In genomic region chr3:55250631-55251030, GRCm38 (mm10) we compare ENCODE assay signal across 29 mouse cellular contexts. TPM values are rescaled to one million over a fixed set of nuclear protein-coding genes. Genes with fewer than 3 reads are reported as not detected.
DNase-seq lines count a peak whose midpoint lies in the region; ATAC-seq and TF ChIP-seq lines count a peak whose summit lies in the region.
"Had no signal": no experiment of that assay in that cellular context is flagged by ENCODE, and none has a peak within 500 bp of the region (broad histone marks: within the 10 kb centered on the region; RNA-seq: fewer than 3 reads in every experiment).

No protein-coding gene starts in this region.

- H3K27ac ChIP-seq in embryonic facial prominence, embryonic 14.5 days (replicated peaks; ENCODE audit: low read depth, low read length) = no peak overlapping the region; the same call in 1 of the 2 replicates
- no peak overlapping the region for H3K27ac ChIP-seq in embryonic facial prominence, embryonic 10.5 days (replicated peaks)
- H3K27ac ChIP-seq in left cerebral cortex, adult 2 months = peak overlapping the region; percentile 19; the same call in 1 of the 2 replicates
- H3K27ac ChIP-seq in neural tube, embryonic 15.5 days (replicated peaks) = 0 out of 2 replicates have a peak overlapping the region, but pooled peaks have one; percentile 28
- H3K27ac ChIP-seq: embryonic facial prominence, embryonic 12.5 days; embryonic facial prominence, embryonic 15.5 days; forebrain, embryonic 10.5 days; forebrain, embryonic 12.5 days had no signal

- no peak overlapping the region for H3K4me3 ChIP-seq in embryonic facial prominence, embryonic 14.5 days (ENCODE audit: low read depth, low read length)
- no peak overlapping the region for H3K4me3 ChIP-seq in embryonic facial prominence, embryonic 10.5 days
- H3K4me3 ChIP-seq in left cerebral cortex, adult 2 months = peak overlapping the region; percentile 25
- no peak overlapping the region for H3K4me3 ChIP-seq in neural tube, embryonic 15.5 days (replicated peaks)
- no peak overlapping the region for H3K4me3 ChIP-seq in myocyte
- H3K4me3 ChIP-seq: embryonic facial prominence, embryonic 12.5 days; embryonic facial prominence, embryonic 15.5 days; erythroblast, embryonic 14.5 days; forebrain, embryonic 10.5 days; forebrain, embryonic 12.5 days had no signal

- H3K9ac ChIP-seq in embryonic facial prominence, embryonic 14.5 days (ENCODE audit: low read depth, low read length) = no peak overlapping the region
- no peak overlapping the region for H3K9ac ChIP-seq in neural tube, embryonic 15.5 days (replicated peaks)
- H3K9ac ChIP-seq: embryonic facial prominence, embryonic 12.5 days; embryonic facial prominence, embryonic 15.5 days; forebrain, embryonic 12.5 days had no signal

- no peak overlapping the region for H3K4me2 ChIP-seq in embryonic facial prominence, embryonic 14.5 days (ENCODE audit: low read depth, low read length)
- H3K4me2 ChIP-seq in neural tube, embryonic 15.5 days = no peak overlapping the region
- H3K4me2 ChIP-seq in myocyte (ENCODE audit: low read depth) = peak overlapping the region; percentile 57
- H3K4me2 ChIP-seq: embryonic facial prominence, embryonic 12.5 days; embryonic facial prominence, embryonic 15.5 days; forebrain, embryonic 12.5 days had no signal

- H3K27me3 ChIP-seq in embryonic facial prominence, embryonic 14.5 days (replicated peaks; ENCODE audit: control insufficient read depth, insufficient read depth, low read length) = no peaks in the 10 kb centered on the region
- no peaks in the 10 kb centered on the region for H3K27me3 ChIP-seq in embryonic facial prominence, embryonic 10.5 days (replicated peaks; ENCODE audit: low read depth, poor library complexity, severe bottlenecking)
- H3K27me3 ChIP-seq in neural tube, embryonic 15.5 days (replicated peaks) = no peaks in the 10 kb centered on the region
- no peaks in the 10 kb centered on the region for H3K27me3 ChIP-seq in myocyte (ENCODE audit: control insufficient read depth, insufficient read depth, insufficient read length)
- H3K27me3 ChIP-seq: CH12.LX; embryonic facial prominence, embryonic 12.5 days; embryonic facial prominence, embryonic 15.5 days; forebrain, embryonic 12.5 days had no signal

- no peak overlapping the region for H3ac ChIP-seq in myocyte (ENCODE audit: control insufficient read depth, insufficient read length)

- H3K36me3 ChIP-seq in embryonic facial prominence, embryonic 14.5 days (ENCODE audit: control insufficient read depth, insufficient read depth, low read length) = peaks cover 15% of the 10 kb centered on the region
- peaks cover 12% of the 10 kb centered on the region for H3K36me3 ChIP-seq in embryonic facial prominence, embryonic 10.5 days (replicated peaks)
- peaks cover 30% of the 10 kb centered on the region for H3K36me3 ChIP-seq in neural tube, embryonic 15.5 days
- peaks cover 15% of the 10 kb centered on the region for H3K36me3 ChIP-seq in myocyte (ENCODE audit: control insufficient read depth, insufficient read depth)
- H3K36me3 ChIP-seq: embryonic facial prominence, embryonic 15.5 days had no signal

- ATAC-seq in embryonic facial prominence, embryonic 14.5 days (ENCODE audit: low read depth) = peak; percentile 53; the same call in 1 of the 2 replicates
- ATAC-seq in neural tube, embryonic 15.5 days (ENCODE audit: low FRiP score) = no peak
- ATAC-seq: CD4-positive, CD25-positive, alpha-beta regulatory T cell, adult 4 months; forebrain, embryonic 14.5 days; forebrain, embryonic 16.5 days had no signal

- TF ChIP-seq CTCF in left cerebral cortex, adult 2 months (IDR thresholded peaks at IDR 0.05) = no peak

- H3K9me3 ChIP-seq in embryonic facial prominence, embryonic 14.5 days (ENCODE audit: control insufficient read depth, low read length) = no peaks in the 10 kb centered on the region
- no peaks in the 10 kb centered on the region for H3K9me3 ChIP-seq in embryonic facial prominence, embryonic 10.5 days
- no peaks in the 10 kb centered on the region for H3K9me3 ChIP-seq in neural tube, embryonic 15.5 days (replicated peaks)
- H3K9me3 ChIP-seq: embryonic facial prominence, embryonic 12.5 days; embryonic facial prominence, embryonic 15.5 days; forebrain, embryonic 10.5 days; forebrain, embryonic 12.5 days had no signal

- intact Hi-C loops in left cerebral cortex, adult 2 months (cut with DNase I) = no loop called here

- DNase-seq in embryonic facial prominence, embryonic 14.5 days (ENCODE audit: low spot score) = peak; percentile 40
- DNase-seq in embryonic facial prominence, embryonic 10.5 days (ENCODE audit: low spot score) = no peak
- no peak for DNase-seq in left cerebral cortex, adult 2 months (ENCODE audit: extremely low spot score in 1 of 2, low spot score in 2 of 2)
- no peak for DNase-seq in left cerebral cortex, adult 8-10 months (ENCODE audit: low spot score in 2 of 2)
- no peak for DNase-seq in neural tube, embryonic 10.5 days (ENCODE audit: extremely low spot score, low spot score)
- DNase-seq in cerebellum, postnatal 4 days (ENCODE audit: low spot score in 2 of 2) = no peak
- DNase-seq: adrenal gland, adult 2 months; adrenal gland, postnatal 10 days; adrenal gland, postnatal 25 days; B cell, adult 2 months; cerebellum, adult 11 months; cerebellum, adult 18-20 months; cerebellum, adult 8-10 months; cerebellum, adult 9-11 months; cerebellum, postnatal 14 days; cerebellum, postnatal 36 days; embryo, embryonic 11 days had no signal

- H3K79me2 ChIP-seq in myocyte (ENCODE audit: control insufficient read depth, insufficient read depth) = peaks cover 38% of the 10 kb centered on the region

- TF ChIP-seq POLR2A in myocyte (IDR thresholded peaks at IDR 0.05; ENCODE audit: insufficient read length, low read depth) = peak; percentile 29

- 88% methylated on average over 2 of the region's 2 CpGs for WGBS in embryonic facial prominence, embryonic 14.5 days
- WGBS in embryonic facial prominence, embryonic 10.5 days = 84% methylated on average over 2 of the region's 2 CpGs
- 91% methylated on average over 2 of the region's 2 CpGs for WGBS in neural tube, embryonic 15.5 days

- no peaks in the 10 kb centered on the region for H3K4me1 ChIP-seq in embryonic facial prominence, embryonic 14.5 days (ENCODE audit: control insufficient read depth, insufficient read depth, low read length)
- no peaks in the 10 kb centered on the region for H3K4me1 ChIP-seq in embryonic facial prominence, embryonic 10.5 days
- H3K4me1 ChIP-seq in neural tube, embryonic 15.5 days = peaks cover 53% of the 10 kb centered on the region
- H3K4me1 ChIP-seq: embryonic facial prominence, embryonic 12.5 days; embryonic facial prominence, embryonic 15.5 days; forebrain, embryonic 10.5 days had no signal

TF ChIP-seq in myocyte, 11 proteins besides CTCF, POLR2A, EP300 and RAD21:
- peak; percentile 33 for TF ChIP-seq POLR2AphosphoS2 (IDR thresholded peaks at IDR 0.05; ENCODE audit: insufficient read length, low read depth)
- no peak for TF ChIP-seq REST (IDR thresholded peaks at IDR 0.05; ENCODE audit: insufficient read depth, insufficient read length)
- TF ChIP-seq USF1 (IDR thresholded peaks at IDR 0.05; ENCODE audit: low read depth) = no peak
- TF ChIP-seq MYOD1 (IDR thresholded peaks at IDR 0.05; ENCODE audit: control insufficient read depth in 1 of 3, insufficient read length in 2 of 3, low read depth in 2 of 3) = peak; percentile 59 to 84 (median 67)
- no peak for TF ChIP-seq SRF (IDR thresholded peaks at IDR 0.05; ENCODE audit: control insufficient read depth, insufficient read length, low read depth)
- TF ChIP-seq MYOG (IDR thresholded peaks at IDR 0.05; ENCODE audit: control insufficient read depth in 1 of 3, insufficient read depth in 1 of 3, insufficient read length in 2 of 3, low read depth in 2 of 3) = peak in 2 of 3 experiments; percentile 70 to 92
- peak; percentile 64 for TF ChIP-seq TCF12 (IDR thresholded peaks at IDR 0.05; ENCODE audit: insufficient read depth, poor library complexity, severe bottlenecking)
- no peak for TF ChIP-seq CEBPB (IDR thresholded peaks at IDR 0.05; ENCODE audit: insufficient read depth, poor library complexity, severe bottlenecking)
- TF ChIP-seq E2F4 (IDR thresholded peaks at IDR 0.05; ENCODE audit: insufficient read depth) = no peak
- no peak for TF ChIP-seq TCF3 (IDR thresholded peaks at IDR 0.05; ENCODE audit: insufficient read length, low read depth)
- no peak for TF ChIP-seq MAX (IDR thresholded peaks at IDR 0.05; ENCODE audit: low read depth)

RNA-seq across cellular contexts. Expression of gene Dclk1, which starts 8.5 kb away (rescaled TPM):
- polyA plus RNA-seq in embryonic facial prominence, embryonic 14.5 days (2014; fragmentation: Nextera tagmentation; extraction: Ambion mirVana) = 73.7 and 75.0 TPM in 2 replicates
- polyA plus RNA-seq in embryonic facial prominence, embryonic 10.5 days (2016; fragmentation: Nextera tagmentation; extraction: Ambion mirVana) = 36.6 and 44.8 TPM in 2 replicates
- total RNA-seq in left cerebral cortex, adult 2 months (2021) = 100 to 1,000 TPM; 871 to 963 TPM
- 100 to 1,000 TPM; 716 to 851 (median 782) TPM for total RNA-seq in left cerebral cortex, adult 8-10 months (2022)
- polyA plus RNA-seq in neural tube, embryonic 15.5 days (2015; fragmentation: Nextera tagmentation; extraction: Ambion mirVana) = 189 and 232 TPM in 2 replicates
- polyA plus RNA-seq in myocyte (2012; fragmentation: generic; extraction: Trizol) = 70.4 TPM
- total RNA-seq: CH12.LX, MEL had no signal
- polyA plus RNA-seq: erythroblast, embryonic 14.5 days had no signal

Comparison
In these comparisons a context has a peak if more than half of its experiments do, and no peak if none do; other contexts are left out.
1. H3K27ac ChIP-seq: peak in left cerebral cortex, adult 2 months (single experiment) and neural tube, embryonic 15.5 days (single experiment); none in embryonic facial prominence, embryonic 14.5 days (single experiment) and embryonic facial prominence, embryonic 10.5 days (single experiment).